Mouse (Mus musculus) common myeloid progenitor, adult 5-6 weeks (primary cell): ENCODE results near the gene Col6a3. TPM values are rescaled to one million over a fixed set of nuclear protein-coding genes. Genes with fewer than 3 reads are reported as not detected.

Experiments used
- ATAC-seq: replicated peaks from 2 replicates; pipeline ENCODE4 v1.8.0; 2016; ENCODE audit warnings: low read depth, mild to moderate bottlenecking, moderate TSS enrichment, inconsistent platforms; ENCODE audit not compliant: poor library complexity, severe bottlenecking
- total RNA-seq: library from RNA; stranded (forward); fragments of 200-1000, 187-1606 nt; gene quantifications from 2 replicates; pipeline ENCODE4 v1.2.3, GENCODE M21; 2017

Gene Col6a3
- total RNA-seq, 1 experiment from 2014 or later, result not detected

DNA sequence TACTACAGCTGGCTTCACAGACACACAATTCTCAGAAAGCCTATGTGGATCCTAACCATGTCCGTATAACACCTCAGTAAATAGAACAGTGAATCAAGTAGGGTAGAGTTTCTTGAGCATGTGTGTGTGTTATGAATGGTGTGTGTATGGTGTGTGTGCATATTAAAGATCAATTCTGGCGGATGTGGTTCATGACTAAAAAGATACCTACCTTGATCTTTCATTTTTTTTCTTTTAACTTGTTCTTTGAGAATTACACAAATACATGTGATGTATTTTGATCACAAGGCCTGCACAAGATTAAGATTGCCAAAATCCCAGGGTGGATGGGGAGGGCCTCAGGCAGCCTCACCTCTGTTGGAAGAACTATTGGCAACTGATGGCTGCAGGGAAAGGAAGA lies 104.9 kb downstream of the Col6a3 start:
- ATAC-seq, result no peak

DNA sequence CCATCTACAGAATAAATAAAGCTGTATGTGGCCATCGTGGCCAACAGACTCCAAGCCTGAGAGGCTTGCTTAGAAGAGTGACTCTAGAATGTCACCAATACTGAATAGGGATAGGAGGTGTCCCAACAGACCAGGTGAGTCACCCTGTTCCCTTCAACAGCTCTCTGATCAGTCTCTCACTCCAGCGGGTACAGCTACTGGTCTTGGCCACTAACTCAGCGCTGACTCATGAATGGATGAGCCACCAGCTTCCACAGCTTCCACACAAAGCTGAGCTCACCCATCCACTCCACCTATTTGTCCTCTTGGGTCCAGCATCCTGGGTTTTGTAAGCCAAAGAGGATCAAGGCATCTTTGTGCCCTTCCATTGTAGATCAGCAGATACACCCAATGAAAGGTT lies 114.3 kb downstream of the Col6a3 start:
- ATAC-seq, result no peak

DNA sequence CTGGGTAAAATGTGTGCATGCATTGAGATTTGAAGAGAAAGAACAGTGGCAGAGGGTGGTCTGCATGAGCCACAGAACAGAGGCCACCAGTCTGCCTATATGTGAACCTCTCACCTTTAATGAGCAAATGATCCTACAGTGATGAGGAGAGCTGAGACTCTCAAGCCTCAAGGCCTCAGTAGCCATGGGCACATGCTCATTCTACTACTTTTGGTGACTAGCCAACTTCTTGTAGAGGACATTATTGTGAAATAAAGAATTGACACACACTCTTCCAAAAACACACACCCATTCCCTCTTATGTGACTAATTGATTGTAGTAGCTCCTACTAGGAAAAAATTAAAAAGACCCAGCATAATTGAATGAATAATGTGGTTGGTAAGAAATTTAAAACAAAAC lies 120.0 kb downstream of the Col6a3 start:
- no peak for ATAC-seq

DNA sequence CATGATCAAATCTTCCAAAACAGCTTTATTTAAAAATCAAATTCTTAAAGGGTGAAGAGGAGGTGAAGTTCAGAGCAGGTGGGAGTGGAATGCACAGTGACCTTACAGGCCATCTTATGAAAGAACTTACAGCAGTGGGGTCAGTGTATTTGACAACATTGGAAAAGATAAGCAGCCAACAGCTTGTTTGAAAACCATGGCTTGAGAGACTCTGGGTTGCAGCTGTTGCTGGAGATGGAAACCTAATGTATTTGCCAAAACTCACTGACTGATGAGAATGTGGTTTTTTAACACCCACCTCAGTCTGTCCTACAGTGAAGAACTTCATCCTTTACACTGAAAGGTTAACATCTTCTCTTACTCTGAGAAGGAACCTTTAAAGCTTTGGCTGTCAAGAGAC lies 120.4 kb downstream of the Col6a3 start:
- no peak for ATAC-seq

DNA sequence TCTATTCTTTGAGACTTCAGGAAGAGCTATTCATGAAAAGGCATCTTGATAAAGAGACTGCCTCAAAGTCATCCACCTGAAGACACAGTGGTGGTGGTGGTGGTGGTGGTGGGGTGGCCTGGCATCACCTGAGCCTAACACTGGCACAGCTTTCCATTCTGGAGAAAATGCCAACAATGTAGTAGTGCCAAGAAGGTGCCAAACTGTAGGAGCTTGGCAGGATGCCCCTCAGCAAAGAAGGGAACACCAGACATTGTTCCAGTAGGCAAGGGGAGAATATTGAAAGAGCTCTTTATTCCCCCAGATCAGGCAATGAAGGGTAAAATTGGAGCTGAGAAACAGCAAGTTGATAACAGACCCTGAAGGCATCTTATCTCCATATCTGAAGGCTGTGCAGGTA lies 121.8 kb downstream of the Col6a3 start:
- no peak for ATAC-seq

DNA sequence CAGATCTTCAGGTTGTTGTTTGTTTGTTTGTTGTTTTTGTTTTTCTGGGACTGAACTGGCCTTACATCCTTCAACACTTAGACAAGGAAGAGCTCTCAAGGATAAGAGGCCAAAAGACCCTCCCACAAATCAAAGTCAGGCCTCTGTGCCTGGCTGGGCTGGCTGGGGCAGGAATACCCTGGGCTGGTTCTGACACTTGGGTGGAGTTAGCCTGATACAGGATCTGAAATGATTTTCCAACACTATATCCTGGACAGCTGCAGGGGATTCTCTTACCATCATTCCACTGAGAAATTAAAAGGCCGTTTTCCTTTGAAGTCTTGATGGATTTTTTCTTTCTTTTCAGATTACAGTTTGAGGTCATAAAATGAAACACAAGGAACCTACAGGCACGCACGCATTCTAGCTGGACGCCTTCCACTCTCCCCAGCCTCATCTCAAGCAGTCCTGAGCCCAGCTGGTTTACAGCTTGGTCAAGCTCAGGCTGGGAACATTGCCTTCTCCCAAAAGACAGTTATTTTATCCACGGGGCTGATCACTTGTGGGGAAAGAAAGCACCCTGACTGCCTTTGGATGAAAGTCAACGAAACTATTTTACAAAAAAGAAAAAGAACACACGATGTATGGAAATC lies 123.0 kb downstream of the Col6a3 start:
- ATAC-seq, result no peak

DNA sequence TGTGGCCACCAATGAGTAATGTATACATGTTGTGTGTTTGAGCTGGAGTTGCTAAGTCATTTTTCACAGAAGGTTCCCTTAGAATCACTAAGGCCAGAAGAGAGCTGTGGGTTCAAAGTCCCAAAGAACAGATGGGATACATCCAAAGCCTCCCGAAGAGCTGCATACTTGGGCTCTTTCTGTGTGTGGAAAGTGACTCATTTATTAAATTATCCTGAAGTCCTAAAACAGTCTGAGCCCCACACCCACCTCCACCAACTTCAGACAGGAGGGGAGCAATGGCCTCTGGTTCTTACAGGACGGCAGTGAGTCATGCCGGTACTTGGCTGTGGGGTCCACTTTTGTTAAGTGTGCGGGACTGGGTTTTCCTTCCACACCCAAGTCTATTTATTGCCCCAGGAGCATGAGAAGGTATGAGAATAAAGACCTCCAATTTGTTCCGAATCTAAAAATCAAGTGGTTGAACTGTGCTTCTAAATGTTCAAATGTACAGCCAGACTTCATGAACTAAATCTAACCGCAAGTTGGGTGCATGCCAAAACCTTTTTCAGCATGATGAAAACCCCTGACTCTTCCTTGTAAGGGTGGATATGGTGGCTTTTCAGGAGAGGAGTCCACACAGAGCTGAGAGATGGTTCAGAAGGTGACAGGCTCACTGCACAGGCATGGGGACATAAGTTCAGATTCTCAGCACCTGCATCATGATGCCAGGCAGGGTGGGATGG lies 124.8 kb downstream of the Col6a3 start:
- no peak for ATAC-seq

DNA sequence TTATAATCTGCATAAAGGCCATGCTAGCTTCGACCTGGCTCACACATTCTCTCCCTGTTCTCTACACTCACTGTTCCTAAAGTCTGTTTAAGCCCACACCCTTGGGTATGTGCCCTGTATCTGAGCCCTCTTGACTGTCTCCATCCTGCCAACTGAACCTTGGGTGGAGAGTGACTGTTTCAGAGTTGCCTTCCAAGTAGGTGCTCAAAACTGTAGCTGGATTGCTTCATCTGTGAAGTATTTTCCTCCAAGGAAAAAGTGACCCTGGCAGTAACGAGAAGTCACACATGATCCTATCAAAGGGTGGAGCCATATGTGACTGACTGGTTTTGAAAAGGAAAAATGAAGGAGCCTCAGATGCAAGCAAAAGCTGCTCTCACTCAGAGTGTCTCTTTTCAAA lies 127.5 kb downstream of the Col6a3 start:
- no peak for ATAC-seq

Other genes starting within 250 kb of the Col6a3 start
- gene Cops8, start 241.0 kb downstream of the Col6a3 start, total RNA-seq, result 61.3 and 77.8 TPM in 2 replicates
- gene Mlph, start 71.1 kb upstream of the Col6a3 start, total RNA-seq, result 1.3 TPM in 1 of 2 replicates, not detected in the other
- not detected in 2 replicates for gene Prlh, start 109.1 kb upstream of the Col6a3 start, total RNA-seq
- gene Rab17, start 125.7 kb upstream of the Col6a3 start, total RNA-seq, result 3.2 and 5.1 TPM in 2 replicates
- gene Lrrfip1, start 154.8 kb upstream of the Col6a3 start, total RNA-seq, result 117 and 166 TPM in 2 replicates